Mouse (Mus musculus): ENCODE results near the gene Map4k3.

DNA sequence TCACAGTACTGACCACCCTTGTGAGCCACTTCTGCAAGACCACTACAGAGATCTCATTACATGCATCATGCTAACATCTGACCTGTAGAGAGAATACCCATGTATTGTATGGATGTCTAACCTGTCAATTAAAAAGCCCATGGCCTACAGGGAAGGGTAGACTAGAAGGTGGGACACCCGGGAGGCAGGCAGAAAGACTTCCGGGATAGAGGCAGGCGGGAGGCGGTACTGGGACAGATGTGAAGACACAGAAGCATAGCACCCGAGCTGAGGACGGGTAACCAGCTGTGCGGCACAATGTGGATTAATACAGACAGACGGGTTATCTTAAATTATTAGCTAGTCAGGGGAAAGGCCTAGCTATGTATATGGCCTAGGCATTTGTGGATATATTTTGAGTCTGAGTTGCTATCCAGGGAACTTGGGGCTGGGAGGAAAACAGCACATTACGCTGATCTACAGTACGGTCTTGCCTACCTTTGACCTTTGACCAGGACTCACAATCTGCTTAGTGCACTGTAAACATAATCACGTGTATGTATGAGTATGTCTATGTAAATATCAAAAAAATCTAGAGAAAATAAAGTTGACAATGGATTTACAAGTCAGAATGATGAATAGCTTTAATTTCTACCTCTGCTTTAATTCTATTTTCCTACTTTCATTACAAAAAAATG, 51.3 kb downstream of the Map4k3 start:
- TF ChIP-seq CTCF (IDR thresholded peaks at IDR 0.05; ENCODE audit: low read depth, low read length) = no peak
- no peak for TF ChIP-seq POLR2A (IDR thresholded peaks at IDR 0.05; ENCODE audit: extremely low read depth, insufficient read depth, low read length)

Measured in liver, adult 2 months (tissue).